Mouse (Mus musculus): ENCODE results near the gene Gm42742. TPM values are rescaled to one million over a fixed set of nuclear protein-coding genes. Genes with fewer than 3 reads are reported as not detected.

The Gm42742 gene
- polyA plus RNA-seq, 1 experiment, result 52.5 TPM

DNA sequence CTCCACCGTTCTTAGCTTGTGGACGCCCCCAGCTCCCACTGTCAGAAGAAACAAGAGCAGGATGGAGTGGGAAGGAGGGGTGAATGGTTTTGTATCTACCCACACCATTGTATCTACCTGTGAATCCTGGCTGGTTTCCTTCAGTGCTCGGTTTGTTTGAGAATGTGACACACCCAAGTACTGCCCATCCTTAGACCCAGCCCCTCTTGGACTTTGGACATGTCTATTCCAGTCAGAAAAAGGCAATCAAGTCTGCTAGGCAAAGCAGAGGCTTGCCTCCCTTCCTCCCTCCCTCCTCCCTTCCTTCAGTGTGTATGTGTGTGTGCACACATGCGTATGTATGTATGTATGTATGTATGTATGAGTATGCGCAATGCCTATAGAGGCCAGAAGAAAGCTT lies 17.3 kb downstream of the Gm42742 start:
- Histone ChIP-seq H3K4me3 (replicated peaks; ENCODE audit: control insufficient read depth, low read depth, low read length) (no peak overlapping the region), H3K27ac (ENCODE audit: control insufficient read depth, insufficient read depth, low read depth, low read length, poor library complexity) (no peak overlapping the region), H3K4me1 (ENCODE audit: control insufficient read depth, insufficient read depth, low read length) (peaks cover 6% of the 10 kb centered on the region)
- TF ChIP-seq POLR2A (IDR thresholded peaks at IDR 0.05; ENCODE audit: borderline replicate concordance, control insufficient read depth, low read depth, low read length) (no peak), CTCF (IDR thresholded peaks at IDR 0.05; ENCODE audit: control insufficient read depth, insufficient read depth, low read length) (no peak)
- WGBS, result 86% methylated on average over 5 of the region's 5 CpGs

DNA sequence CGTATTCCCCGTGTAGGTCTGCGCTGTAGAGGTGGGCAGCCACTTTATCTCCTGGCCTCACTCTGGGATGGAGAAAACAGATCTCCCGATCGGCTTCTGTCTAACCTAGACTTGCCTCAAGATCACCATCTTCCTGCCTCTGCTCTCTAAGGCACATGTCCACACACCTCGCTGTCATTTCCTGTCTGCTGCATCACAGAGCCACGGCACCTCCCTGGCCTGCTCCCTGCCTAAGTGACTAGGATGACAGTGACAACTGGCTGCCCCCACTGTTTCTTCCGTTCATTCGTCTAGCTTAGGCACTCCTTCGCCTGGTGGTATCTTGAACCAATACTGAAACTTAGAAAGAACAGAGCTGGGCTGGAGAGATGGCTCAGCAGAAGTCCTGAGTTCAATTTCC lies 21.3 kb downstream of the Gm42742 start:
- no peaks in the 10 kb centered on the region for H3K4me1 ChIP-seq (ENCODE audit: control insufficient read depth, insufficient read depth, low read length)
- TF ChIP-seq CTCF (IDR thresholded peaks at IDR 0.05; ENCODE audit: control insufficient read depth, insufficient read depth, low read length) (no peak), POLR2A (IDR thresholded peaks at IDR 0.05; ENCODE audit: borderline replicate concordance, control insufficient read depth, low read depth, low read length) (no peak)
- WGBS, result 72% methylated on average over 10 of the region's 10 CpGs
- H3K4me3 ChIP-seq (replicated peaks; ENCODE audit: control insufficient read depth, low read depth, low read length), result no peak overlapping the region
- H3K27ac ChIP-seq (ENCODE audit: control insufficient read depth, insufficient read depth, low read depth, low read length, poor library complexity), result no peak overlapping the region

DNA sequence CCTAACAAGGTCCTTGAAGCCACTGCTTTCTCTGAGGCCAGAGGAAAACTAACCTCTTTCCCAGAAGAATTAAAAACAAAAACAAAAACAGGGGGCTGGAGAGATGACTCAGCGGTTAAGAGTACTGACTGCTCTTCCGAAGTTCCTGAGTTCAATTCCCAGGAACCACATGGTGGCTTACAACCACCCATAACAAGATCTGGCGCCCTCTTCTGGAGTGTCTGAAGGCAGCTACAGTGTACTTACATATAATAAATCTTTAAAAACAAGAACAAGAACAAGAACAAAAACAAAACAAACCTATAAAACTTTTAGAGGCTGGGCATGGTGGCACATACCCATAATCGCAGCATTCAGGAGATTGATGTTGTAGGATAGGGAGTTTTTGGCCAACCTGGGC lies 24.4 kb downstream of the Gm42742 start:
- no peaks in the 10 kb centered on the region for H3K4me1 ChIP-seq (ENCODE audit: control insufficient read depth, insufficient read depth, low read length)
- no peak overlapping the region for H3K27ac ChIP-seq (ENCODE audit: control insufficient read depth, insufficient read depth, low read depth, low read length, poor library complexity)
- H3K4me3 ChIP-seq (replicated peaks; ENCODE audit: control insufficient read depth, low read depth, low read length), result no peak overlapping the region
- 78% methylated on average over 4 of the region's 4 CpGs for WGBS
- TF ChIP-seq CTCF (IDR thresholded peaks at IDR 0.05; ENCODE audit: control insufficient read depth, insufficient read depth, low read length) (no peak), POLR2A (IDR thresholded peaks at IDR 0.05; ENCODE audit: borderline replicate concordance, control insufficient read depth, low read depth, low read length) (no peak)

DNA sequence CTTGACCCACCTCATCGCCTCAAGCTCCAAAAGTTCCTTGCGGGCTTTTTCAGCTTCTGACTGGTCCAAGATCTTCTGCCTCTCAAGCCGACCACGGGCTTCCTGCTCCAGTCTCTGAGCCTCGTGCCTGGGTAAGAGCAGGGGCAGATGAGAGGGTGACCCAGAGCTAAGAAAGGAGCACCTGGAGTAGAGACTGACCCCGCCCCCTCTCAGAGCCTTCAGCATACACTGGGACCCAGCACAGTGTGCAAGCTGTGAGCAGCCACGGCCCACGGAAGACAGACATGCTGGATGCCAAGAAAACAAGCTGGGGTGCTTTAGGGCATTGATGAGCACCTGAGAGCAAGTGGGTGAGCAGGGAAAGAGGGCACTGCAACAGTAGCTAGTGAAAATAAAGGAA lies 32.1 kb downstream of the Gm42742 start:
- no peak overlapping the region for H3K4me3 ChIP-seq (replicated peaks; ENCODE audit: control insufficient read depth, low read depth, low read length)
- WGBS, result 81% methylated on average over 8 of the region's 8 CpGs
- TF ChIP-seq CTCF (IDR thresholded peaks at IDR 0.05; ENCODE audit: control insufficient read depth, insufficient read depth, low read length), result no peak
- TF ChIP-seq POLR2A (IDR thresholded peaks at IDR 0.05; ENCODE audit: borderline replicate concordance, control insufficient read depth, low read depth, low read length), result no peak
- H3K27ac ChIP-seq (ENCODE audit: control insufficient read depth, insufficient read depth, low read depth, low read length, poor library complexity), result no peak overlapping the region
- no peaks in the 10 kb centered on the region for H3K4me1 ChIP-seq (ENCODE audit: control insufficient read depth, insufficient read depth, low read length)

DNA sequence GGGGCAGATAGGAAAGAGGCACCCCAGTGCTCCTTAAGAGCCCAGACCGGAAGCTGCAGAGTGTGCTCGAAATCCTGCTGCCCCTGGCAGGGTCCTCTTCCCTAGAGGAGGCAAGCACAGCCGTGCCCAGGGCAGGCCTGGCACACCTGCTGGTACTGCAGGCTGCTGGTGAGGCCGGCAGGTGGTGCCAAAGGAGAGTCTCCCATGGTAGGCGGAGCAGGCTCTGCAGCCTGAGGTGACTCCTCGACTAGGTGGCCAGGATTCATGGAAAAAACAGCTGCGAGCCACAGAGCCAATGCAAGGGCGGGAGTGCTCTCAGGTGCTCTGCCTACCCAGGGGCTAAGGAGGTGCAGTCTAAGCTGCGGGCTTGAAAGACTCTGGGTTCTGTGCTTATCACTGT lies 34.6 kb downstream of the Gm42742 start:
- no peaks in the 10 kb centered on the region for H3K4me1 ChIP-seq (ENCODE audit: control insufficient read depth, insufficient read depth, low read length)
- H3K27ac ChIP-seq (ENCODE audit: control insufficient read depth, insufficient read depth, low read depth, low read length, poor library complexity), result no peak overlapping the region
- no peak for TF ChIP-seq POLR2A (IDR thresholded peaks at IDR 0.05; ENCODE audit: borderline replicate concordance, control insufficient read depth, low read depth, low read length)
- TF ChIP-seq CTCF (IDR thresholded peaks at IDR 0.05; ENCODE audit: control insufficient read depth, insufficient read depth, low read length), result peak; percentile 41; the same call in 1 of the 2 replicates
- 62% methylated on average over 9 of the region's 9 CpGs for WGBS
- H3K4me3 ChIP-seq (replicated peaks; ENCODE audit: control insufficient read depth, low read depth, low read length), result no peak overlapping the region

DNA sequence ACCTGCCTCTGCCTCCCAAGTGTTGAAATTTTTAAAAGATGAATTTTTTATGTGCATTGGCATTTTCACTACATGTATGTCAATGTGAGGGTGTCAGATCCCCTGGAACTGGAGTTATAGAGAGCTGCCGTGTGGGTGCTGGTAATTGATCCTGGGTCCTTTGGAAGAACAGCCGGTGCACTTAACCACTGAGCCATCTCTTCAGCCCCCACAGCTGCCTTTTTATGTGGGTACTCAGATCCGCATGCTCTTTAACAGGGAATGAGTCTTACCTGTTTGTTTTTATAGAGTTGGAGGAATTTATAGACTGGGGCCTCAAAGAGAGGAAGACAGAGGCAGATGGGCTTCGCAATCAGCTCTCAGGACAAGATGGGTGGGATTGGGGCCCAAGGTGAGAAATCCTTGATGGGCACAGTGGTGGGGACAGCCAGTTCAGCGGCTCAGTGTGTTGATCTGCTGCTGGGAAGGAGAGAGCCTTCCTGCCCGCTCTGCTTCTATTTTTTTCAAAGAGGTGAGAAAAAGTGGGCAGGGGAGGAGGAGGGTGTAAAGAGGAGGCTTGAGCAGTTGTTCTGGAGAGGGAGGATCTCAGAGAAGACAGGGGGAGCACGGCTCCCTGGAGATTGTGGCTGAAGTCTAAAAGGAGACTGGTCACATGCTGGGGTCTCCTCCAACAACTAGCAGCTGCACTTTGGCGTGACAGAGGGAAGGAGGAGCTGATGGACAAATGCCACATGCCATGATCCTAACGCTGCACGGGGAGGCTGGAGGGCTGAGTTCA lies 36.0 kb downstream of the Gm42742 start:
- Histone ChIP-seq H3K4me1 (ENCODE audit: control insufficient read depth, insufficient read depth, low read length) (no peaks in the 10 kb centered on the region; the same call in 1 of the 2 replicates), H3K4me3 (replicated peaks; ENCODE audit: control insufficient read depth, low read depth, low read length) (no peak overlapping the region), H3K27ac (ENCODE audit: control insufficient read depth, insufficient read depth, low read depth, low read length, poor library complexity) (no peak overlapping the region)
- TF ChIP-seq POLR2A (IDR thresholded peaks at IDR 0.05; ENCODE audit: borderline replicate concordance, control insufficient read depth, low read depth, low read length) (no peak), CTCF (IDR thresholded peaks at IDR 0.05; ENCODE audit: control insufficient read depth, insufficient read depth, low read length) (no peak)
- WGBS, result 82% methylated on average over 10 of the region's 10 CpGs

DNA sequence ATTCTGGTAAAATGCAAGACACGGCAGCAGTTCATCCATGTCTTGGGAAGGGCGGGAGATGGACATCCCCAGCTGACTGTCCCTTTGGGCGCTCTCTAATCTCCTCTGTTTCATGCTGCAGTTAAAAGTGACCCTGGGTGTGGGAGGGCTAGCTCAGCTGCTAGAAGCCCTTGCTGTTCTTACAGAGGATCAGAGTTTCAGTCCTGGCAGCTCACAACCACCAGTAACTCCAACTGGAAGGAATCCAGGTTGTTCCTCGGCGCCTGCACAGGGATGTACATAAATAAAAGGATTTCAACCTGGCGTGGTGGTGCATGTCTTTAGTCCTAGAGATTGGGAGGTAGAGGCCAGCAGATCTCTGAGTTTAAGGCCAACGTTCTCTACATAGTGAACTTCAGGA lies 37.8 kb downstream of the Gm42742 start:
- WGBS, result 86% methylated on average over 7 of the region's 7 CpGs
- no peak for TF ChIP-seq CTCF (IDR thresholded peaks at IDR 0.05; ENCODE audit: control insufficient read depth, insufficient read depth, low read length)
- no peak overlapping the region for H3K27ac ChIP-seq (ENCODE audit: control insufficient read depth, insufficient read depth, low read depth, low read length, poor library complexity)
- H3K4me3 ChIP-seq (replicated peaks; ENCODE audit: control insufficient read depth, low read depth, low read length), result no peak overlapping the region
- no peaks in the 10 kb centered on the region; the same call in 1 of the 2 replicates for H3K4me1 ChIP-seq (ENCODE audit: control insufficient read depth, insufficient read depth, low read length)

DNA sequence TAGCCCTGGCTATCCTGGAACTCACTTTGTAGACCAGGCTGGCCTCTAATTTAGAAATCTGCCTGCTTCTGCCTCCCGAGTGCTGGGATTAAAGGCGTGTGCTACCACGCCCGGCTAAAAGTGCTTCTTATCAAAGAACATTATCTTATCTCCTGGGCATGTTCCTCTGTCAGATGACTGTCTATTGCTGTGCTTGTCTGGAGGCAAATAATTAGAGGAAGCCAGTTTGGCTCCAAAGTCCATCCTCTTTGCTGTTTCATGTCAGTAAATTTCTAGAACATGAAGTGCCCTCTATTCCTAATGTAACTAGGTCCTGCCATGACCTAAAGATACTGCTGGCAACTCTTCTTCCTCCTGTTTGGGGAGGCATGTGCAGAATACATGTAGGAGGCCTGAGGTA lies 38.8 kb downstream of the Gm42742 start:
- TF ChIP-seq CTCF (IDR thresholded peaks at IDR 0.05; ENCODE audit: control insufficient read depth, insufficient read depth, low read length) (no peak), POLR2A (IDR thresholded peaks at IDR 0.05; ENCODE audit: borderline replicate concordance, control insufficient read depth, low read depth, low read length) (no peak)
- Histone ChIP-seq H3K4me1 (ENCODE audit: control insufficient read depth, insufficient read depth, low read length) (peaks cover under 1% of the 10 kb centered on the region; the same call in 1 of the 2 replicates), H3K4me3 (replicated peaks; ENCODE audit: control insufficient read depth, low read depth, low read length) (no peak overlapping the region), H3K27ac (ENCODE audit: control insufficient read depth, insufficient read depth, low read depth, low read length, poor library complexity) (no peak overlapping the region)
- 56% methylated on average over 4 of the region's 4 CpGs for WGBS
